Mouse (Mus musculus) embryonic facial prominence, embryonic 14.5 days (tissue): Measurements from ENCODE around the gene Rcor1. TPM values are rescaled to one million over a fixed set of nuclear protein-coding genes. Genes with fewer than 3 reads are reported as not detected.
A peak's percentile ranks its signal among the peaks of the same experiment; 100 is the strongest.

ENCODE experiments used
- ATAC-seq: fragments of 200-750 bp; cut with Nextera tagmentation; 2 replicates; pipeline ENCODE4 v1.8.0; 2017; ENCODE audit warnings: low read depth, moderate number of reproducible peaks, moderate TSS enrichment
- DNase-seq: peaks from one replicate; pipeline ENCODE4 v3.0.0-alpha.2; 2015; ENCODE audit warnings: low spot score
- H3K27ac ChIP-seq: fragments of 300-500 bp; sonication (generic); replicated peaks from 2 replicates; pipeline ENCODE4 v1.5.1; 2014; ENCODE audit warnings: low read depth, mild to moderate bottlenecking, low read length, moderate library complexity
- H3K27me3 ChIP-seq: fragments of 300-500 bp; sonication (generic); replicated peaks from 2 replicates; pipeline ENCODE4 v1.6.1; 2014; ENCODE audit warnings: low read length; ENCODE audit not compliant: control insufficient read depth, insufficient read depth
- H3K36me3 ChIP-seq: fragments of 300-500 bp; sonication (generic); 2 replicates; pipeline ENCODE4 v1.6.1; 2014; ENCODE audit warnings: low read length, mixed read lengths; ENCODE audit not compliant: control insufficient read depth, insufficient read depth
- H3K4me1 ChIP-seq: fragments of 300-500 bp; sonication (generic); 2 replicates; pipeline ENCODE4 v1.6.1; 2014; ENCODE audit warnings: antibody characterized with exemption, low read length; ENCODE audit not compliant: control insufficient read depth, insufficient read depth
- H3K4me2 ChIP-seq: fragments of 300-500 bp; sonication (generic); 2 replicates; pipeline ENCODE4 v1.6.1; 2014; ENCODE audit warnings: low read depth, mild to moderate bottlenecking, low read length, moderate library complexity, mixed read lengths
- H3K4me3 ChIP-seq: fragments of 300-500 bp; sonication (generic); 2 replicates; pipeline ENCODE4 v1.5.1; 2014; ENCODE audit warnings: low read depth, mild to moderate bottlenecking, low read length
- H3K9ac ChIP-seq: fragments of 300-500 bp; sonication (generic); 2 replicates; pipeline ENCODE4 v1.6.1; 2014; ENCODE audit warnings: low read depth, mild to moderate bottlenecking, low read length, moderate library complexity, mixed read lengths
- H3K9me3 ChIP-seq: fragments of 300-500 bp; sonication (generic); 2 replicates; pipeline ENCODE4 v1.6.1; 2016; ENCODE audit warnings: low read length; ENCODE audit not compliant: control insufficient read depth
- WGBS: fragments of 180-500 bp; shearing (Covaris S2); extraction: QIAGEN DNeasy Blood & Tissue Kit; methylation state at CpG from one replicate; pipeline ENCODE4 v1.1.7; 2014; 5-methylcytosine and 5-hydroxymethylcytosine counted together
- polyA plus RNA-seq: library from polyadenylated mRNA; unstranded; fragments of >200 nt; fragmentation: Nextera tagmentation; extraction: Ambion mirVana; gene quantifications from 2 replicates; pipeline ENCODE4 v1.2.1, GENCODE M21; 2014

The Rcor1 gene
- polyA plus RNA-seq: 16.8 and 18.0 TPM in 2 replicates

DNA sequence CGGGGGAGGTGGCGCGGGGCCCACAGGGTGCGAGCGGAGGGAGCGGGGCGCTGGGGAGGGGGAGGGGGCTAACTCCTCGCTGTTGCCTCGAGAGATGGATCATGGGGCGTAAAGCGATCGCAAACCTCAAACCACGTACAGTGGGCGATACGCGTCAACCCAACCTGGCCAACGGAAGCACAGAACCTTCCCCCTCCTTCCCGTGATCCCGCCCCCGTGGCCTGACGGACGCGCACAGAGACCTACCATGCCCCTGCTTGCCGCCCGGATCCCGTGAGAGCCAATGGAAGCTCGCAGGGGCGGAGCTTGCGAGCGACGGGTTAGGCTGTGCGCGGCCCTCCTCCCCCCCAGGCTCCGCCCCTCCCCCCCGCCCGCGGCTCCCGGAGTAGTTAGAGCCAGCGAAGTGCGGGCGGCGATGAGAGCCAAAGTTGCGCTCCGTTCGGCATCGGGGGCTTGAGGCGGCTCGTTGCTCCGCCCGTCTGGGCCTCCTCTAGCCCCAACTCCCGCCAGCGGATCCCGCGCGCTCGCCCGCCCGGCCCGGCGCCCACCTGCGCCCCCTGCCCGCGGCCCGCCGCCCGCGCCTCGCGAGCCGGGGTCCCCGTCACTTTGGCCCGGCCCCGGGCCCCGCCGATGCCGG is at the start of gene Rcor1:
TSS of gene Rcor1 (plus strand) at position 376 of the 637 bp plus-strand sequence.
- peak within 1 kb of the TSS; percentile 92 for H3K4me2 ChIP-seq
- peak within 1 kb of the TSS; percentile 99 for H3K27ac ChIP-seq
- WGBS: 2% methylated on average over 21 of the region's 76 CpGs
- peak; percentile 98 for ATAC-seq
- H3K4me1 ChIP-seq: peaks cover 20% of the 10 kb centered on the region; the same call in 1 of the 2 replicates
- no peaks in the 10 kb centered on the region for H3K9me3 ChIP-seq
- H3K36me3 ChIP-seq: peaks cover 16% of the 10 kb centered on the region
- peak within 1 kb of the TSS; percentile 96 for H3K9ac ChIP-seq
- peak; percentile 100 for DNase-seq
- no peaks in the 10 kb centered on the region for H3K27me3 ChIP-seq
- peak within 1 kb of the TSS; percentile 100 for H3K4me3 ChIP-seq

GRCm38 (mm10) chr12:110989409-110989808 is 49.7 kb upstream of the Rcor1 start:
- 90% methylated on average over 3 of the region's 3 CpGs for WGBS
- DNase-seq: no peak
- Histone ChIP-seq H3K4me2 (no peak overlapping the region), H3K27ac (no peak overlapping the region), H3K4me1 (no peaks in the 10 kb centered on the region; the same call in 1 of the 2 replicates), H3K4me3 (no peak overlapping the region), H3K36me3 (no peaks in the 10 kb centered on the region), H3K27me3 (no peaks in the 10 kb centered on the region), H3K9me3 (no peaks in the 10 kb centered on the region), H3K9ac (no peak overlapping the region)
- ATAC-seq: no peak

DNA sequence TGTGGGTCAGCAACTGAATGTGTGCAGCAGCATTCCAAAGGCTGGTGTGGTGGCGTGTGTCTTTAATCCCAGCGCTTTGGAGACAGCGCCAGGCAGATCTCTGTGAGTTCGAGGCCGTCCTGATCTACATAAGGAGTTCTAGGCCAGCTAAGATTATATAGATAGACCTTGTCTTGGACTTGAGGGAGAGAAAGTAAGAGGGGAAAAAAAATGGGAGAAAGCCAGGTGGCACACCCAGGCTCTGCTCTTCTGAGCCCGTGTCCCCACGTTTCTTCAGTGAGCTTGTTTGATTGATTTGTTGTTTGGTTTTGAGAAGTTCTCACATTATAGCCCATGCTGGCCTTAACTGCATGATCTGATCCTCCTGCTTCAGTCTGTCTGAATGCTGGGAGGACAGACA is 48.7 kb upstream of the Rcor1 start:
- no peak overlapping the region for H3K4me2 ChIP-seq
- no peak for DNase-seq
- H3K27ac ChIP-seq: no peak overlapping the region
- H3K36me3 ChIP-seq: no peaks in the 10 kb centered on the region
- H3K4me1 ChIP-seq: no peaks in the 10 kb centered on the region; the same call in 1 of the 2 replicates
- H3K9ac ChIP-seq: no peak overlapping the region
- WGBS: 88% methylated on average over 7 of the region's 7 CpGs
- no peak overlapping the region for H3K4me3 ChIP-seq
- H3K27me3 ChIP-seq: no peaks in the 10 kb centered on the region
- no peaks in the 10 kb centered on the region for H3K9me3 ChIP-seq
- no peak for ATAC-seq

DNA sequence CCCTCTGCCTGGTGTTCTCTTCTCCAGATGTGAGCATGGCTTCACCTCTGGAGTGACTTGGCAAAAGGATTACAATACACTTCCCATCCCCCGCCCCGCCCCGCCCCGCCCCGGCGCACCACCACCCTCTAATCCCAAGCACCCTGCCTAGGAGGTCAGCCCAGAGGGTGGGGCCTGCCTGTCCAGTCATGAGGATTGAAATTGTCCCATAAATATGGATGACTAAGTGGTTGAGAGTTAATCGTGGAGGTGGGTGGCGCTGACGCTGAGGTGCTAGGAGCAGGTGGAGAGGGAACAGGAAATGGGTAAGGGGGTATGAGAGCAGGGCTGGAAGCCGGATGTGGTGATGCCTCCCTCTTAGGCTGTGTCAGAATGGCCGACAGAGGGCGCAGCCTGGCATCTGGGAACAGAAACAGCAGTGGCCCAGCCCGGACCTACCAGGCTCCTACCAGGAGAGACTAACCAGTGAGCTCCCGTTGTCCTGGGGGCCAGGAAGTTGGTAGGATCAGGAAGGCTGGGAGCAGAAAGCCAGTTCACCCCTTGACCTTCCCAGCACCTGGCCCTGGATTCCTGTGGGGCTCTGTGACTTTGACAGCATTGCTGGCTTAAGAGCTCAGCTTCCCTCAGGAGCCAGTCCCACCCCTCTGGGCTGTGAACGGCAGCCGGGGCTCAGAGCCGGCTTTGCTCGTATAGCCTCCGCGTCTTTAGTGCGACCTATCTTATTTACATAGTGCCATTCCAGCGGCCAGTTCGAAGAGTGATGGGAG is 47.6 kb upstream of the Rcor1 start:
- DNase-seq: peak; percentile 88
- peak overlapping the region; percentile 76 for H3K9ac ChIP-seq
- H3K4me3 ChIP-seq: peak overlapping the region; percentile 55
- peak; percentile 90 for ATAC-seq
- H3K27ac ChIP-seq: peak overlapping the region; percentile 71
- no peaks in the 10 kb centered on the region for H3K36me3 ChIP-seq
- no peaks in the 10 kb centered on the region for H3K9me3 ChIP-seq
- H3K4me1 ChIP-seq: no peaks in the 10 kb centered on the region; the same call in 1 of the 2 replicates
- H3K27me3 ChIP-seq: no peaks in the 10 kb centered on the region
- 2% methylated on average over 23 of the region's 23 CpGs for WGBS
- peak overlapping the region; percentile 70 for H3K4me2 ChIP-seq

- Histone ChIP-seq H3K27me3 (no peaks in the 10 kb centered on the region), H3K9me3 (no peaks in the 10 kb centered on the region), H3K36me3 (no peaks in the 10 kb centered on the region), H3K4me1 (no peaks in the 10 kb centered on the region; the same call in 1 of the 2 replicates), H3K9ac (peak overlapping the region; percentile 76), H3K27ac (peak overlapping the region; percentile 71), H3K4me3 (peak overlapping the region; percentile 55), H3K4me2 (peak overlapping the region; percentile 70)
- DNase-seq (peak; percentile 91), ATAC-seq (peak; percentile 93)
- under 1% methylated on average over 22 of the region's 24 CpGs for whole genome bisulfite sequencing
These were observed 47.0 kb upstream of the Rcor1 start for GRCm38 (mm10) chr12:110992128-110992553.

- peaks cover 2% of the 10 kb centered on the region; the same call in 1 of the 2 replicates for H3K9me3 ChIP-seq
- H3K4me3 ChIP-seq: peak overlapping the region; percentile 55
- no peak overlapping the region for H3K9ac ChIP-seq
- no peaks in the 10 kb centered on the region for H3K36me3 ChIP-seq
- no peak for DNase-seq
- H3K4me1 ChIP-seq: no peaks in the 10 kb centered on the region; the same call in 1 of the 2 replicates
- WGBS: 70% methylated on average over 12 of the region's 12 CpGs
- H3K27ac ChIP-seq: no peak overlapping the region
- no peaks in the 10 kb centered on the region for H3K27me3 ChIP-seq
- no peak for ATAC-seq
- peak overlapping the region; percentile 70 for H3K4me2 ChIP-seq
These were observed 46.4 kb upstream of the Rcor1 start for GRCm38 (mm10) chr12:110992771-110993170.

GRCm38 (mm10) chr12:110993226-110993625 is 45.9 kb upstream of the Rcor1 start:
- WGBS: 74% methylated on average over 3 of the region's 3 CpGs
- Histone ChIP-seq H3K27me3 (no peaks in the 10 kb centered on the region), H3K27ac (no peak overlapping the region), H3K4me1 (no peaks in the 10 kb centered on the region; the same call in 1 of the 2 replicates), H3K4me3 (no peak overlapping the region), H3K9ac (no peak overlapping the region), H3K36me3 (no peaks in the 10 kb centered on the region), H3K9me3 (peaks cover 7% of the 10 kb centered on the region; the same call in 1 of the 2 replicates), H3K4me2 (no peak overlapping the region)
- no peak for DNase-seq
- ATAC-seq: no peak

- Histone ChIP-seq H3K4me3 (no peak overlapping the region), H3K36me3 (no peaks in the 10 kb centered on the region), H3K27me3 (no peaks in the 10 kb centered on the region), H3K4me2 (no peak overlapping the region), H3K4me1 (no peaks in the 10 kb centered on the region; the same call in 1 of the 2 replicates), H3K9ac (no peak overlapping the region), H3K9me3 (peaks cover 8% of the 10 kb centered on the region; the same call in 1 of the 2 replicates), H3K27ac (no peak overlapping the region)
- 44% methylated on average over 12 of the region's 12 CpGs for WGBS
- no peak for DNase-seq
- no peak for ATAC-seq
These were observed 44.5 kb upstream of the Rcor1 start for GRCm38 (mm10) chr12:110994666-110995065.
